Mouse (Mus musculus): Measurements from ENCODE around the gene Fbxo34.
"Not testable (repeated sequence)": the region's sequence is repeated elsewhere in the genome, so short reads cannot be mapped to it uniquely, and the experiment has no call there.

Fbxo34 gene

GRCm38 (mm10) chr14:47560714-47561113, 110.5 kb downstream of the Fbxo34 start:
- DNase-seq (ENCODE audit: low spot score in 2 of 2) = no peak

GRCm38 (mm10) chr14:47562530-47562929, 112.3 kb downstream of the Fbxo34 start:
- no peak for DNase-seq (ENCODE audit: low spot score in 2 of 2)

- no peak for DNase-seq (ENCODE audit: low spot score in 2 of 2)
These were observed 112.9 kb downstream of the Fbxo34 start for GRCm38 (mm10) chr14:47563106-47563505.

GRCm38 (mm10) chr14:47567962-47568652, 117.9 kb downstream of the Fbxo34 start:
- peak; percentile 88 to 93 for DNase-seq (ENCODE audit: low spot score in 2 of 2)

GRCm38 (mm10) chr14:47570549-47570948, 120.3 kb downstream of the Fbxo34 start, which contains the start of gene Atg14:
Atg14 (minus strand) TSS chr14:47570649.
- not testable (repeated sequence) for DNase-seq (ENCODE audit: low spot score in 2 of 2)

GRCm38 (mm10) chr14:47572707-47573106, 122.5 kb downstream of the Fbxo34 start:
- no peak for DNase-seq (ENCODE audit: low spot score in 2 of 2)

GRCm38 (mm10) chr14:47574721-47575120, 124.5 kb downstream of the Fbxo34 start:
- DNase-seq (ENCODE audit: low spot score in 2 of 2) = no peak

GRCm38 (mm10) chr14:47576687-47577086, 126.5 kb downstream of the Fbxo34 start:
- DNase-seq (ENCODE audit: low spot score in 2 of 2) = no peak

- DNase-seq (ENCODE audit: low spot score in 2 of 2) = no peak
These were observed 127.9 kb downstream of the Fbxo34 start for GRCm38 (mm10) chr14:47578086-47578485.

- no peak for DNase-seq (ENCODE audit: low spot score in 2 of 2)
These were observed 131.1 kb downstream of the Fbxo34 start for GRCm38 (mm10) chr14:47581280-47581679.
